Mouse (Mus musculus) heart, adult 2 months (tissue): ENCODE results near the gene Fbxo47. TPM values are rescaled to one million over a fixed set of nuclear protein-coding genes. Genes with fewer than 3 reads are reported as not detected.

Source experiments
- DNase-seq, 2 experiments: peaks; one replicate each; pipeline ENCODE4 v3.0.0; 2021
- H3K27ac ChIP-seq: fragments of 200-600 bp; 2 replicates; pipeline ENCODE4 v1.8.1; 2022
- H3K27me3 ChIP-seq: fragments of 200-500 bp; 2 replicates; pipeline ENCODE4 v1.6.1; 2012; ENCODE audit warnings: mild to moderate bottlenecking, low read length, inconsistent platforms, mixed read lengths; ENCODE audit not compliant: control insufficient read depth, insufficient read depth
- H3K36me3 ChIP-seq: fragments of 200-500 bp; 2 replicates; pipeline ENCODE4 v1.6.1; 2012; ENCODE audit warnings: low read length, inconsistent platforms; ENCODE audit not compliant: control insufficient read depth, insufficient read depth
- H3K4me1 ChIP-seq: fragments of 200-500 bp; 2 replicates; pipeline ENCODE4 v1.6.1; 2011; ENCODE audit warnings: low read length; ENCODE audit not compliant: control insufficient read depth, insufficient read depth
- H3K4me3 ChIP-seq: fragments of 200-600 bp; 2 replicates; pipeline ENCODE4 v1.8.1; 2022
- H3K79me2 ChIP-seq: fragments of 200-500 bp; replicated peaks from 2 replicates; pipeline ENCODE4 v1.6.1; 2012; ENCODE audit warnings: mild to moderate bottlenecking, inconsistent platforms, low read length, moderate library complexity, mixed read lengths; ENCODE audit not compliant: control insufficient read depth, insufficient read depth
- H3K9ac ChIP-seq: fragments of 200-500 bp; 2 replicates; pipeline ENCODE4 v1.6.1; 2012; ENCODE audit warnings: low read depth, mild to moderate bottlenecking, control low read depth, inconsistent platforms, low read length, mixed read lengths
- CTCF ChIP-seq: fragments of 200-600 bp; IDR thresholded peaks from 2 replicates; pipeline ENCODE4 v1.8.1; 2022; ENCODE audit warnings: antibody characterized with exemption, mild to moderate bottlenecking, moderate library complexity
- EP300 ChIP-seq: fragments of 200-500 bp; IDR thresholded peaks from 2 replicates; pipeline ENCODE4 v1.6.1; 2011; ENCODE audit warnings: low read depth, low read length, control low read depth; ENCODE audit not compliant: insufficient read depth
- POLR2A ChIP-seq: fragments of 200-500 bp; IDR thresholded peaks from 2 replicates; pipeline ENCODE4 v1.6.1; 2011; ENCODE audit warnings: mild to moderate bottlenecking, low read depth, low read length, control low read depth; ENCODE audit not compliant: insufficient read depth
- WGBS: fragments of 180-500 bp; shearing (Covaris S2); methylation state at CpG from one replicate; pipeline ENCODE4 v1.1.7; 2018; 5-methylcytosine and 5-hydroxymethylcytosine counted together
- intact Hi-C: fragments of 180-260 bp; cut with DNase I; formaldehyde crosslinking; loops from one replicate; pipeline ENCODE4 v1.15.1; 2025
- polyA plus RNA-seq: library from polyadenylated mRNA; depleted of rRNA; stranded (reverse); fragments of >200 nt; gene quantifications from 2 replicates; pipeline ENCODE4 v1.2.3, GENCODE M21; 2012
- total RNA-seq, 2 experiments: library from RNA; stranded (reverse); gene quantifications; 2 replicates each; pipeline ENCODE4 v1.2.3; 2021

Gene Fbxo47
- total and polyA plus RNA-seq, 3 experiments = 0.29 to 0.45 (median 0.43) TPM

- DNase-seq = peak; percentile 56 to 60
- Histone ChIP-seq H3K4me1 (peaks cover 49% of the 10 kb centered on the region), H3K36me3 (peaks cover 28% of the 10 kb centered on the region), H3K27ac (peak overlapping the region; percentile 52), H3K27me3 (no peaks in the 10 kb centered on the region), H3K79me2 (no peaks in the 10 kb centered on the region; the same call in 1 of the 2 replicates), H3K9ac (no peak overlapping the region), H3K4me3 (no peak overlapping the region)
- 8% methylated on average over 5 of the region's 5 CpGs for WGBS
- no peak for TF ChIP-seq POLR2A
- no peak for TF ChIP-seq CTCF
- no peak for TF ChIP-seq EP300
- intact Hi-C loops = loop anchor here (2.0 kb wide), 1 partner anchor 17 kb away; no protein-coding TSS in a partner anchor
Observed at GRCm38 (mm10) chr11:97817379-97817778, 66.6 kb downstream of the Fbxo47 start.

GRCm38 (mm10) chr11:97816916-97817315 is 67.0 kb downstream of the Fbxo47 start:
- peaks cover 26% of the 10 kb centered on the region for H3K36me3 ChIP-seq
- peak in 1 of 2 experiments; percentile 32 for DNase-seq
- peak overlapping the region; percentile 52 for H3K27ac ChIP-seq
- no peak for TF ChIP-seq EP300
- TF ChIP-seq POLR2A = no peak
- no peak for TF ChIP-seq CTCF
- H3K4me3 ChIP-seq = no peak overlapping the region
- 0 out of 2 replicates have a peak overlapping the region, but pooled peaks have one; percentile 5 for H3K9ac ChIP-seq
- H3K27me3 ChIP-seq = no peaks in the 10 kb centered on the region
- no peaks in the 10 kb centered on the region; the same call in 1 of the 2 replicates for H3K79me2 ChIP-seq
- intact Hi-C loops = loop anchor here (2.0 kb wide), 1 partner anchor 16 kb away; no protein-coding TSS in a partner anchor
- WGBS = 25% methylated on average over 9 of the region's 9 CpGs
- H3K4me1 ChIP-seq = peaks cover 49% of the 10 kb centered on the region

DNA sequence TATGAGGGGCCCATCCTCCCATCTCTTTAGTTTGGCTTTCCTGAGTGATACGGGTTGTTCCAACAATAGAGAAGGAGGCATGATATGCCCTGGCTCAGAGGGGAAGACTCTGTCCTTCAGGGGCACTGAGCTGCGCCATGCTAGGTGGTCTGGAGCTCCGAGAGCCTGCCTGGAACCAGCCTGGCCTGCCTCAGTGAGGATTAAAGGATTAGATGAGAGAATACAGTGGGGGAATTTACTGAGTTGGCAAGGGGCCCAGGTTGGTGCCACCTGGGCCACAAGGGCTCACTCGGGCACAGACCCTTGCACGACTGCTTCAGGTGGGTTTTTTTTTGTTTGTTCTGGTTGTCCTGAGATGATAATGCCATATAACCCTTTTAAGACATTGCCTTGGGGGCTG is 67.8 kb downstream of the Fbxo47 start:
- Histone ChIP-seq H3K9ac (no peak overlapping the region), H3K4me1 (peaks cover 49% of the 10 kb centered on the region), H3K27ac (no peak overlapping the region), H3K36me3 (peaks cover 24% of the 10 kb centered on the region), H3K27me3 (no peaks in the 10 kb centered on the region), H3K79me2 (no peaks in the 10 kb centered on the region; the same call in 1 of the 2 replicates), H3K4me3 (no peak overlapping the region)
- 68% methylated on average over 5 of the region's 5 CpGs for WGBS
- no peak for TF ChIP-seq CTCF
- no peak for TF ChIP-seq EP300
- TF ChIP-seq POLR2A = no peak
- DNase-seq = no peak
- intact Hi-C loops = loop anchor here (2.0 kb wide), 1 partner anchor 15 kb away; no protein-coding TSS in a partner anchor

GRCm38 (mm10) chr11:97815736-97816135 is 68.2 kb downstream of the Fbxo47 start:
- no peak overlapping the region for H3K4me3 ChIP-seq
- H3K27ac ChIP-seq = no peak overlapping the region
- H3K9ac ChIP-seq = no peak overlapping the region
- peaks cover 22% of the 10 kb centered on the region for H3K36me3 ChIP-seq
- TF ChIP-seq CTCF = no peak
- TF ChIP-seq EP300 = no peak
- TF ChIP-seq POLR2A = no peak
- intact Hi-C loops = loop anchor here (2.0 kb wide), 1 partner anchor 15 kb away; no protein-coding TSS in a partner anchor
- 76% methylated on average over 11 of the region's 11 CpGs for WGBS
- H3K27me3 ChIP-seq = no peaks in the 10 kb centered on the region
- DNase-seq = no peak
- peaks cover 48% of the 10 kb centered on the region for H3K4me1 ChIP-seq
- H3K79me2 ChIP-seq = no peaks in the 10 kb centered on the region; the same call in 1 of the 2 replicates

GRCm38 (mm10) chr11:97813746-97814515 is 70.0 kb downstream of the Fbxo47 start:
- intact Hi-C loops = no loop called here
- peaks cover 2% of the 10 kb centered on the region for H3K79me2 ChIP-seq
- H3K36me3 ChIP-seq = peaks cover 28% of the 10 kb centered on the region
- no peaks in the 10 kb centered on the region for H3K27me3 ChIP-seq
- TF ChIP-seq POLR2A (no peak), CTCF (no peak), EP300 (no peak)
- no peak overlapping the region for H3K27ac ChIP-seq
- DNase-seq = peak in 1 of 2 experiments; percentile 27
- H3K4me1 ChIP-seq = peaks cover 52% of the 10 kb centered on the region
- no peak overlapping the region for H3K4me3 ChIP-seq
- WGBS = 62% methylated on average over 17 of the region's 17 CpGs
- no peak overlapping the region for H3K9ac ChIP-seq

- H3K4me3 ChIP-seq = no peak overlapping the region
- 0 out of 2 replicates have a peak overlapping the region, but pooled peaks have one; percentile 8 for H3K9ac ChIP-seq
- H3K36me3 ChIP-seq = peaks cover 34% of the 10 kb centered on the region
- DNase-seq = no peak
- H3K27ac ChIP-seq = no peak overlapping the region
- 36% methylated on average over 7 of the region's 7 CpGs for WGBS
- peaks cover 2% of the 10 kb centered on the region for H3K79me2 ChIP-seq
- H3K4me1 ChIP-seq = peaks cover 54% of the 10 kb centered on the region
- intact Hi-C loops = no loop called here
- TF ChIP-seq EP300 (no peak), POLR2A (no peak), CTCF (no peak)
- no peaks in the 10 kb centered on the region for H3K27me3 ChIP-seq
Observed at GRCm38 (mm10) chr11:97813085-97813484, 70.9 kb downstream of the Fbxo47 start.
